Mouse (Mus musculus): ENCODE data around the gene Adgrg7. TPM values are rescaled to one million over a fixed set of nuclear protein-coding genes. Genes with fewer than 3 reads are reported as not detected.

Gene Adgrg7
- polyA plus RNA-seq, 1 experiment from 2014 or later, result not detected

DNA sequence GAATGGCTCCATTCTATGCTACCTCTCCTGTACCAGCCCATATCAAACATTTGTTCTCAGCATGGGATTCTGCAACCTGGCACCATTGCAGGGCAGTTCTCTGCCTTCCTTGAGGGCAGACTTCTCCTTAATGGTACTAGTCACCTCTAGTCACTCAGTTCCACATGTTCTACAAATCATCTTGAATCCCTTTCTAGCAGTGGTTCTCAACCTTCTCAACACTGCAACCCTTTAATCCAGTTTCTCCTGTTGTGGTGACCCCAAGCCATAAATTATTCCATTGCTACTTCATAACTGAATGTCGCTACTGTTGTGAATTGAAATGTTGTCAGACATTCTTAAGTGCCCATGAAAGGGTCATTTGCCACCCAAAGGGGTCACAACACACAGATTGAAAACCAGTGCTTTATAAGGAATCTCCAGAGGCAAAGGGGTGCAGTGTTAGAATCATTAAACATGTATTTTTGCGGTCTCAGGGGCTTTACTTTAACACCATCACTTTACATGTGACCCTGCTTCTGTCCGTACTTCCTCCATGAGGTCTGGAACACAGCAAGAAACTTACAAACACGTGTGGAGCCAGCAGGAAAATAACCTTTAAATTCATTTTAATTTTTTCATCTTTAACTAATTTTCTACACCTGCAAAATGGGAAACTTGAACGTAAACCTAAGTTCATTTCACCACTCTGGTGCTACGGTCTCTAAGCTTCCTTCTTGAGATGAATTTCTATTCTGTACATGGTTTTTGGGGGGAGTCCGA lies 1.1 kb downstream of the Adgrg7 start:
- H3K9ac ChIP-seq (replicated peaks; ENCODE audit: low read length), result no peak overlapping the region
- no peaks in the 10 kb centered on the region for H3K9me3 ChIP-seq (ENCODE audit: control insufficient read depth, low read length)
- H3K27me3 ChIP-seq (ENCODE audit: control insufficient read depth, insufficient read depth, low read length), result no peaks in the 10 kb centered on the region
- H3K36me3 ChIP-seq (ENCODE audit: control insufficient read depth, insufficient read depth, low read length), result no peaks in the 10 kb centered on the region
- no peaks in the 10 kb centered on the region for H3K4me1 ChIP-seq (ENCODE audit: control insufficient read depth, insufficient read depth, low read length)
- DNase-seq (no peak), ATAC-seq (ENCODE audit: low FRiP score, low TSS enrichment) (no peak)
- H3K4me3 ChIP-seq (replicated peaks; ENCODE audit: low read depth, low read length), result no peak overlapping the region
- no peak overlapping the region for H3K4me2 ChIP-seq (ENCODE audit: low read length)
- 87% methylated on average over 7 of the region's 7 CpGs for WGBS
- no peak overlapping the region for H3K27ac ChIP-seq (replicated peaks; ENCODE audit: low read depth, low read length)

DNA sequence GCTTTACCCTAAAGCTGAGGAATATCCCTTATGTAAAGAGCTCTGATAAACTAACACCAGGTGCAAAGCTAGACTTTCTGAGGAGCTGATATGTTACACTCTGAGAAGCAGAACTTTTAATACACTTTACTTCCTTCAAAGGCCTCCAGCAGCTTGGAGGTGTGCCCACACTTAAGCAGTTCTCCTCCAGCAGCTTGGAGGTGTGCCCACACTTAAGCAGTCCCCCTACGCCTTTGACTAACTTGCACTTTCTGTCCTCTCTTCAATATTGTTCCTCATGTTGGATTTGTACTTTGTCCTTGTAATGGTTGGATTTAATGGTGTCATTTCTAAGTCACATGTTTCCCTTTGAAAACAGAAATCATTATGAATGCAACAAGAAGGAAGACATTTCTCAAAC lies 1.9 kb downstream of the Adgrg7 start:
- no peak overlapping the region for H3K9ac ChIP-seq (replicated peaks; ENCODE audit: low read length)
- H3K36me3 ChIP-seq (ENCODE audit: control insufficient read depth, insufficient read depth, low read length), result no peaks in the 10 kb centered on the region
- ATAC-seq (ENCODE audit: low FRiP score, low TSS enrichment) (no peak), DNase-seq (no peak)
- H3K9me3 ChIP-seq (ENCODE audit: control insufficient read depth, low read length), result no peaks in the 10 kb centered on the region
- 81% methylated on average over 1 of the region's 1 CpGs for WGBS
- no peaks in the 10 kb centered on the region for H3K4me1 ChIP-seq (ENCODE audit: control insufficient read depth, insufficient read depth, low read length)
- H3K27me3 ChIP-seq (ENCODE audit: control insufficient read depth, insufficient read depth, low read length), result no peaks in the 10 kb centered on the region
- H3K4me3 ChIP-seq (replicated peaks; ENCODE audit: low read depth, low read length), result no peak overlapping the region
- H3K4me2 ChIP-seq (ENCODE audit: low read length), result no peak overlapping the region
- H3K27ac ChIP-seq (replicated peaks; ENCODE audit: low read depth, low read length), result no peak overlapping the region

DNA sequence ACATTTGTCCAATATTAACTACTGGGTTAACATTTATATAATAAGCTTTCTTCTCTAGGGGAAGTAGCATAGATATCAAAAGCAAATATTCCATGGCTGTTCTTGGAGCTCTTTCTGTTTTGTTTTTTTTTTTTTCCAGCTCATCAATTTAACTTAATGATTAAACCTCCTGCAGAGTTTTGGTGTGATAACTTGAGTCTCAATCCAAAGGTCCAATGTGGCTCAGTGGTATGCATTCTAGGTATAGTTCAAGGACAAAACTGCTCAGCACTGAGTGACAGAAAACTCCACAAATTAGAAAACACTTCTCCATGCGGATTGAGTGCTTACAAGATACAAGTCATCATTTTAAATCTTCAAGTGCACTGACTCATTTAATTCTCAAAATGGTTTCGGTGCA lies 9.7 kb downstream of the Adgrg7 start:
- no peak overlapping the region for H3K9ac ChIP-seq (replicated peaks; ENCODE audit: low read length)
- no peaks in the 10 kb centered on the region for H3K36me3 ChIP-seq (ENCODE audit: control insufficient read depth, insufficient read depth, low read length)
- no peak overlapping the region for H3K4me2 ChIP-seq (ENCODE audit: low read length)
- H3K27ac ChIP-seq (replicated peaks; ENCODE audit: low read depth, low read length), result no peak overlapping the region
- H3K4me1 ChIP-seq (ENCODE audit: control insufficient read depth, insufficient read depth, low read length), result no peaks in the 10 kb centered on the region
- no peak overlapping the region for H3K4me3 ChIP-seq (replicated peaks; ENCODE audit: low read depth, low read length)
- no peak for ATAC-seq (ENCODE audit: low FRiP score, low TSS enrichment)
- H3K27me3 ChIP-seq (ENCODE audit: control insufficient read depth, insufficient read depth, low read length), result no peaks in the 10 kb centered on the region
- no peak for DNase-seq
- no peaks in the 10 kb centered on the region for H3K9me3 ChIP-seq (ENCODE audit: control insufficient read depth, low read length)
- WGBS, result 88% methylated on average over 2 of the region's 2 CpGs

DNA sequence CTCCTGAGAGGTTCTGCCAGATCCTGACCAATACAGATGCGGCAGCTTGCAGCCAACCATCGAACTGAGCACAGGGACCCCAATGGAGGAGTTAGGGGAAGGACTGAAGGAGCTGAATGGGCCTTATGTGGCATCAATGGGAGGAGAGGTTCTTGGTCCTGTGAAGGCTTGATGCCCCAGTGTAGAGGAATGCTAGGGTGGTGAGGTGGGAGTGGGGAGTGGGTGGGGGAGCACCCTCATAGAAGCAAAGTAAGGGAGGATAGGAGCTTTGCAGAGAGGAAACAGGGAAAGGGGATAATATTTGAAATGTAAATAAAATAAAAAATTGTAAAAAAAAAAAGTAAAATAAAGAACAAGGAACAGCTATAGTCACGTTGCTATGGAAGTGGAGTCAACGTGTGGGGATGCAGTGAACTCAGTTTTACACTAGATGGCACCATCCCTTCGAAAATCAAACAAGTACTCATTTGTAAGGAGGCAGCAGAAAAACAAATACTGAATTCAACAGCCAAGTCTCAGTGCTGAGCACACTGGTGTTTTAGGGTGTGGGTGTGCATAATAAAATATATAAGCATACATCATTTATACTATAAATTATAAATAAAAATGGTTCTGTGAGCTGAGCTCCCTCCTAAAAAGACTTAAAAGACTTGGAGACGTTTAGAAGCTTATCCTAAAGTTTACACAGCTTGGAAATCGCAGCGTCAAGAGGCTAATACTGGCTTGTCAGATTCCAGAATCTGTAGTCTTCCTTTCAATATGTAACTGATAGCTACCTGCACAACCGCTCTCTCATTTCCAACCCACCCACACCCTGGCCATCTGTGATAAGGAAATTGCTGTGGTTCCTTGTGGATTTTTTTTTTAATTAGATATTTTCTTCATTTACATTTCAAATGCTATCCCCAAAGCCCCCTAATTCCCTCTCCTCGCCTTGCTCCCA lies 24.2 kb downstream of the Adgrg7 start:
- DNase-seq (peak; percentile 85), ATAC-seq (ENCODE audit: low FRiP score, low TSS enrichment) (peak; percentile 75)
- Histone ChIP-seq H3K4me2 (ENCODE audit: low read length) (no peak overlapping the region), H3K27me3 (ENCODE audit: control insufficient read depth, insufficient read depth, low read length) (no peaks in the 10 kb centered on the region), H3K4me3 (replicated peaks; ENCODE audit: low read depth, low read length) (no peak overlapping the region), H3K9me3 (ENCODE audit: control insufficient read depth, low read length) (no peaks in the 10 kb centered on the region), H3K4me1 (ENCODE audit: control insufficient read depth, insufficient read depth, low read length) (no peaks in the 10 kb centered on the region), H3K36me3 (ENCODE audit: control insufficient read depth, insufficient read depth, low read length) (no peaks in the 10 kb centered on the region), H3K9ac (replicated peaks; ENCODE audit: low read length) (no peak overlapping the region), H3K27ac (replicated peaks; ENCODE audit: low read depth, low read length) (no peak overlapping the region)
- WGBS, result 48% methylated on average over 10 of the region's 10 CpGs

DNA sequence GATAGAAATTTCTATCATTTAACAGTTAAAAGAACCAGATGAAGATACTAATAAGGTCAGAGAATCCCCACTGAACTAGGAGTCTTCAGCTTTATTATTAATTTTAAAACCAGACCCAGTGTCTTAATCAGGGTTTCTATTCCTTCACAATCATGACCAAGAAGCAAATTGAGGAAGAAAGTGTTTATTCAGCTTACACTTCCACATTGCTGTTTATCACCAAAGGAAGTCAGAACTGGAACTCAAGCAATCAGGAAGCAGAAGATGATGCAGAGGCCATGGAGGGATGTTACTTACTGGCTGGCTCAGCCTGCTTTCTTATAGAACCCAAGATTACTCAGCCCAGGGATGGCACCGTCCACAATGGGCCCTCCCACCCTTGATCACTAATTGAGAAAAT lies 66.6 kb downstream of the Adgrg7 start:
- no peak overlapping the region for H3K4me2 ChIP-seq (ENCODE audit: low read length)
- no peaks in the 10 kb centered on the region for H3K4me1 ChIP-seq (ENCODE audit: control insufficient read depth, insufficient read depth, low read length)
- no peak overlapping the region for H3K9ac ChIP-seq (replicated peaks; ENCODE audit: low read length)
- no peaks in the 10 kb centered on the region for H3K36me3 ChIP-seq (ENCODE audit: control insufficient read depth, insufficient read depth, low read length)
- H3K9me3 ChIP-seq (ENCODE audit: control insufficient read depth, low read length), result no peaks in the 10 kb centered on the region
- H3K4me3 ChIP-seq (replicated peaks; ENCODE audit: low read depth, low read length), result no peak overlapping the region
- WGBS, result 34% methylated on average over 1 of the region's 1 CpGs
- no peak for DNase-seq
- H3K27me3 ChIP-seq (ENCODE audit: control insufficient read depth, insufficient read depth, low read length), result no peaks in the 10 kb centered on the region
- ATAC-seq (ENCODE audit: low FRiP score, low TSS enrichment), result no peak
- H3K27ac ChIP-seq (replicated peaks; ENCODE audit: low read depth, low read length), result no peak overlapping the region

DNA sequence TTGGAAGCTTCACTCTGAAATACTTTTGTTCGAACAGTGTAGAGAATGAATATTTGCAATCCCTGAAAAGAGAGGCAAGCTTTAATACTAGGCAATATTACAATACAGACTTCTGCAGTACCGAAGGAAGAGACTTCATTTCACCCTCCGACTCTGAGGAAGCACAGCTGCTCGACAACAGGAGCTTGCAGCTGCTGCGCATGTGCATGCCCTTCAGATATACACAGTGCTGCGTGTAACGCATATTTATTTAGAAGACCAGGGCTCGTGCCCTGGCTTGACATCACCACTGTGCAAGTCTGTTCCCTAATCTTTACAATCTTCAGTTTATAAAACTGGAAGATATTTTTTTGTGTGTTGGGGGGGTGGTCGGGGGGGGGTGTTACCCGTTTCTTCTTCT lies 70.7 kb downstream of the Adgrg7 start:
- WGBS, result 78% methylated on average over 10 of the region's 10 CpGs
- no peak for DNase-seq
- H3K4me1 ChIP-seq (ENCODE audit: control insufficient read depth, insufficient read depth, low read length), result no peaks in the 10 kb centered on the region
- no peak overlapping the region for H3K4me3 ChIP-seq (replicated peaks; ENCODE audit: low read depth, low read length)
- H3K36me3 ChIP-seq (ENCODE audit: control insufficient read depth, insufficient read depth, low read length), result no peaks in the 10 kb centered on the region
- no peaks in the 10 kb centered on the region for H3K27me3 ChIP-seq (ENCODE audit: control insufficient read depth, insufficient read depth, low read length)
- no peak overlapping the region for H3K9ac ChIP-seq (replicated peaks; ENCODE audit: low read length)
- no peaks in the 10 kb centered on the region for H3K9me3 ChIP-seq (ENCODE audit: control insufficient read depth, low read length)
- ATAC-seq (ENCODE audit: low FRiP score, low TSS enrichment), result no peak
- no peak overlapping the region for H3K4me2 ChIP-seq (ENCODE audit: low read length)
- no peak overlapping the region for H3K27ac ChIP-seq (replicated peaks; ENCODE audit: low read depth, low read length)

DNA sequence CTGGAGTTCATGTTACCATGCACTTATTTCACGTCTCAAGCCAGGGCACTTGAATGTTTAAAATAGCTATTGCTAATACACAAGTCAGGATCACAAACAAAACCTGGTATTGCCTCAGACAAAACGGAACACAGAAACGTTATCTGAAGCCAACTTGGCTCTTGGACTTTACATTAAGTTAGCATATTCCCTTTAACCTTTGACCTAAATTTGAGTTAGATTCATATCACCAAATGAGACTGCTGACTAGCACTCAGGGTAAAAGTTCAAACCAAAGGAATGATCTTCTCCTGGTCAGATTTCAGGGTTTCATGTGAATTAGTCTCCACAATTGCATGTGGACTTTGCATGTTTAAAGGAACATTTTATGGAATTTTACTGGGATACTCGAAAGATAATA lies 73.3 kb downstream of the Adgrg7 start:
- Histone ChIP-seq H3K4me2 (ENCODE audit: low read length) (no peak overlapping the region), H3K4me3 (replicated peaks; ENCODE audit: low read depth, low read length) (no peak overlapping the region), H3K27ac (replicated peaks; ENCODE audit: low read depth, low read length) (no peak overlapping the region), H3K9me3 (ENCODE audit: control insufficient read depth, low read length) (no peaks in the 10 kb centered on the region), H3K27me3 (ENCODE audit: control insufficient read depth, insufficient read depth, low read length) (no peaks in the 10 kb centered on the region), H3K36me3 (ENCODE audit: control insufficient read depth, insufficient read depth, low read length) (no peaks in the 10 kb centered on the region), H3K9ac (replicated peaks; ENCODE audit: low read length) (no peak overlapping the region), H3K4me1 (ENCODE audit: control insufficient read depth, insufficient read depth, low read length) (peaks cover 4% of the 10 kb centered on the region; the same call in 1 of the 2 replicates)
- DNase-seq, result no peak
- no peak for ATAC-seq (ENCODE audit: low FRiP score, low TSS enrichment)
- 78% methylated on average over 4 of the region's 4 CpGs for WGBS

DNA sequence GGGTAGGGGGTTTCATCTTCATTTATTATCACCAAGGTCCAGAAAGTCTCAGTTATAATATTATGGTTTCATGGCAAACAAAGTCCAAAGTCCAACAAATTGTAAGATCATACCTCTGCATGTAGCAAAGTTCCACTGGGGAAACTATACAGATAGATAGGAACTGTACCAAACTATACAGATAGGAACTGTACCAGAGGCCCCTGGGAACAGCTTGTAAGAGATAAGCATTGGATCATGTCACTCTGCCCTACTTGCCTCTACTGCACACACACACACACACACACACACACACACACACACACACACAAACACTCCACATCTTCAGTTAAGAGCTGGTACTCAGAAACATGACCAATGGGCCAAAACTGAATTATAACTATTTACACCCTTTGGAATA lies 76.6 kb downstream of the Adgrg7 start:
- Histone ChIP-seq H3K4me1 (ENCODE audit: control insufficient read depth, insufficient read depth, low read length) (peaks cover 19% of the 10 kb centered on the region), H3K4me3 (replicated peaks; ENCODE audit: low read depth, low read length) (no peak overlapping the region), H3K27me3 (ENCODE audit: control insufficient read depth, insufficient read depth, low read length) (no peaks in the 10 kb centered on the region), H3K4me2 (ENCODE audit: low read length) (no peak overlapping the region), H3K9me3 (ENCODE audit: control insufficient read depth, low read length) (no peaks in the 10 kb centered on the region), H3K9ac (replicated peaks; ENCODE audit: low read length) (no peak overlapping the region), H3K27ac (replicated peaks; ENCODE audit: low read depth, low read length) (no peak overlapping the region), H3K36me3 (ENCODE audit: control insufficient read depth, insufficient read depth, low read length) (no peaks in the 10 kb centered on the region)
- ATAC-seq (ENCODE audit: low FRiP score, low TSS enrichment) (no peak), DNase-seq (no peak)
